Mouse (Mus musculus) hindbrain, postnatal 0 days (tissue): ENCODE data around the gene C8b. TPM values are rescaled to one million over a fixed set of nuclear protein-coding genes. Genes with fewer than 3 reads are reported as not detected.

Experiments used
- ATAC-seq: fragments of 200-750 bp; cut with Nextera tagmentation; 2 replicates; pipeline ENCODE4 v1.8.0; 2017; ENCODE audit warnings: mild to moderate bottlenecking, moderate TSS enrichment, moderate library complexity
- DNase-seq: peaks from one replicate; pipeline ENCODE4 v3.0.0-alpha.2; 2015; ENCODE audit warnings: low spot score
- H3K27ac ChIP-seq: fragments of 300-500 bp; sonication (generic); 2 replicates; pipeline ENCODE4 v1.5.1; 2014; ENCODE audit warnings: mild to moderate bottlenecking
- H3K27me3 ChIP-seq: fragments of 300-500 bp; sonication (generic); 2 replicates; pipeline ENCODE4 v1.6.1; 2014; ENCODE audit warnings: low read length, mixed read lengths; ENCODE audit not compliant: insufficient read depth
- H3K36me3 ChIP-seq: fragments of 300-500 bp; sonication (generic); 2 replicates; pipeline ENCODE4 v1.6.1; 2014; ENCODE audit warnings: low read length, mixed read lengths; ENCODE audit not compliant: insufficient read depth
- H3K4me1 ChIP-seq: fragments of 300-500 bp; sonication (generic); 2 replicates; pipeline ENCODE4 v1.6.1; 2014; ENCODE audit warnings: antibody characterized with exemption, low read length, mixed read lengths; ENCODE audit not compliant: insufficient read depth
- H3K4me2 ChIP-seq: fragments of 300-500 bp; sonication (generic); 2 replicates; pipeline ENCODE4 v1.6.1; 2014; ENCODE audit warnings: low read depth, mild to moderate bottlenecking, low read length, moderate library complexity, mixed read lengths
- H3K4me3 ChIP-seq: fragments of 300-500 bp; sonication (generic); 2 replicates; pipeline ENCODE4 v1.5.1; 2014; ENCODE audit warnings: low read length
- H3K9ac ChIP-seq: fragments of 300-500 bp; sonication (generic); replicated peaks from 2 replicates; pipeline ENCODE4 v1.6.1; 2014; ENCODE audit warnings: mild to moderate bottlenecking, low read length, moderate library complexity, mixed read lengths
- H3K9me3 ChIP-seq: fragments of 300-500 bp; sonication (generic); 2 replicates; pipeline ENCODE4 v1.6.1; 2016; ENCODE audit warnings: low read length, mixed read lengths
- CTCF ChIP-seq: IDR thresholded peaks from 2 replicates; pipeline ENCODE4 v1.5.1; 2016; ENCODE audit warnings: antibody characterized with exemption, control low read depth, low read depth
- WGBS: fragments of 180-500 bp; shearing (Covaris S2); extraction: QIAGEN DNeasy Blood & Tissue Kit; methylation state at CpG from one replicate; pipeline ENCODE4 v1.1.7; 2014; 5-methylcytosine and 5-hydroxymethylcytosine counted together
- polyA plus RNA-seq: library from polyadenylated mRNA; unstranded; fragments of >200 nt; fragmentation: Nextera tagmentation; extraction: Ambion mirVana; gene quantifications from 2 replicates; pipeline ENCODE4 v1.2.1, GENCODE M21; 2015
- total RNA-seq: library from RNA; depleted of rRNA; stranded (reverse); fragments of >200 nt; gene quantifications from 2 replicates; pipeline ENCODE4 v1.2.3, GENCODE M21; 2014; rRNA removed

C8b gene
- total RNA-seq (0.18 and 0.26 TPM in 2 replicates), polyA plus RNA-seq (0.08 TPM in 2 replicates)

- whole genome bisulfite sequencing = 93% methylated on average over 8 of the region's 8 CpGs
- DNase-seq = no peak
- H3K9ac ChIP-seq = no peak within 1 kb of the TSS
- no peaks in the 10 kb centered on the region for H3K4me1 ChIP-seq
- TF ChIP-seq CTCF = no peak
- no peak for ATAC-seq
- H3K4me3 ChIP-seq = no peak within 1 kb of the TSS
- no peak within 1 kb of the TSS for H3K27ac ChIP-seq
- no peaks in the 10 kb centered on the region for H3K36me3 ChIP-seq
- H3K9me3 ChIP-seq = no peaks in the 10 kb centered on the region
- no peaks in the 10 kb centered on the region for H3K27me3 ChIP-seq
- H3K4me2 ChIP-seq = no peak within 1 kb of the TSS
These were observed at the start of gene C8b for GRCm38 (mm10) chr4:104766065-104766464. Gene C8b (plus strand): TSS chr4:104766317.

DNA sequence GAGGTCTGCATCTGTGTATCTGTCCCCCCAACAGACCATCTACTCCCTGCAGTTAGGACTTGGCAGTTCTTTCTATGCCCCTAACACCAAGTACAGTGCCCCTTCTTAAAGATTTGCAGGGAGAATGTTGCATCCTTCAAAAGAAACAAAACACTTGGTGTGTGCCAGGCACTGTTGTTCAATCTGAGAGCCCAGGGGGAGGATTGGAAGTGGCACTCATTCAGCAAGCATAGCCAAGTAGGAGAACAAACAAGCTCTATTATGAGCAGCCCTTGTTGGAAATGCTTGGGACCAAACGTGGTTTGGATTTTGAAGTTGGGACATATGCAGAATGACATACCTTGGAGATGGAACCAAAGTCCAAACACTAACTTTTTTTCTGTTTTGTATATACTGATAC lies 49.6 kb upstream of the C8b start:
- DNase-seq (no peak), ATAC-seq (no peak)
- H3K4me1 ChIP-seq = peaks cover 15% of the 10 kb centered on the region
- H3K9ac ChIP-seq = no peak overlapping the region
- H3K36me3 ChIP-seq = no peaks in the 10 kb centered on the region
- no peak overlapping the region for H3K4me2 ChIP-seq
- no peaks in the 10 kb centered on the region for H3K27me3 ChIP-seq
- WGBS = 50% methylated on average over 1 of the region's 1 CpGs
- H3K9me3 ChIP-seq = no peaks in the 10 kb centered on the region
- no peak overlapping the region for H3K27ac ChIP-seq
- H3K4me3 ChIP-seq = no peak overlapping the region
- TF ChIP-seq CTCF = no peak

- H3K27me3 ChIP-seq = no peaks in the 10 kb centered on the region
- H3K36me3 ChIP-seq = no peaks in the 10 kb centered on the region
- peaks cover 21% of the 10 kb centered on the region for H3K4me1 ChIP-seq
- ATAC-seq = peak; percentile 62
- no peak overlapping the region for H3K9ac ChIP-seq
- 32% methylated on average over 13 of the region's 13 CpGs for WGBS
- H3K4me3 ChIP-seq = no peak overlapping the region
- no peaks in the 10 kb centered on the region for H3K9me3 ChIP-seq
- DNase-seq = peak; percentile 56
- no peak overlapping the region for H3K4me2 ChIP-seq
- TF ChIP-seq CTCF = no peak
- H3K27ac ChIP-seq = 0 out of 2 replicates have a peak overlapping the region, but pooled peaks have one; percentile 12
These were observed 46.9 kb upstream of the C8b start for GRCm38 (mm10) chr4:104718973-104719795.

DNA sequence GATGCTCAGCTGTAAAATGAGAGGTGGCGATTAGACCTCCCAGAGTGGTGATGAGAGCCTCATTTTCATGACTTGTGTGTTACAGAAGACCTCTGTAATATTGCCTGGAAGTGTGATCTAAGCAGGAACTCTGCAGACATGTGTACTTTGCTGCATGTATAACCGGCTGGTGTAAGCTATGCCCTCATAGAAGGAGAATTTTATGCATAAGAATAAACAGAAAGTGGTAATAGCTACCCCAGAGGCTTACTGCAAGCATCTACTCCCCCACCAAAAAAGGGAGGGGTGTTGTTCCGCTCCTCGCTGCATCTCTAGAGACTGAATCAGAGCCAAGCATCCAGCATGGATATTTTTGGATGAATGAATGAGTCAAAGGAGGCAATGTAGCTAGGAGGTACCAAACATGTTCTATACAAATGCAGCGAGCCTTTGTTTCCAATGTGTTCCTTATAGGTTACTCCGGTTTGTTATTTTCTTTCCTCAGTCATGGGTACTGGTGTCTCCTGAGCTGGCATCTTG lies 42.5 kb upstream of the C8b start:
- Histone ChIP-seq H3K4me2 (no peak overlapping the region), H3K27ac (no peak overlapping the region; the same call in 1 of the 2 replicates), H3K4me3 (no peak overlapping the region), H3K36me3 (0 out of 2 replicates have a peak, but pooled peaks cover 2% of the 10 kb centered on the region), H3K4me1 (peaks cover 19% of the 10 kb centered on the region; the same call in 1 of the 2 replicates), H3K27me3 (no peaks in the 10 kb centered on the region), H3K9ac (no peak overlapping the region; the same call in 1 of the 2 replicates), H3K9me3 (no peaks in the 10 kb centered on the region)
- no peak for TF ChIP-seq CTCF
- ATAC-seq = no peak
- no peak for DNase-seq
- WGBS = 49% methylated on average over 6 of the region's 6 CpGs

GRCm38 (mm10) chr4:104724258-104724657 lies 41.9 kb upstream of the C8b start:
- TF ChIP-seq CTCF = no peak
- H3K4me3 ChIP-seq = no peak overlapping the region
- DNase-seq (peak; percentile 39), ATAC-seq (no peak)
- 55% methylated on average over 5 of the region's 5 CpGs for WGBS
- peaks cover 14% of the 10 kb centered on the region; the same call in 1 of the 2 replicates for H3K4me1 ChIP-seq
- H3K27ac ChIP-seq = no peak overlapping the region; the same call in 1 of the 2 replicates
- H3K9me3 ChIP-seq = no peaks in the 10 kb centered on the region
- H3K4me2 ChIP-seq = no peak overlapping the region
- H3K27me3 ChIP-seq = no peaks in the 10 kb centered on the region
- H3K9ac ChIP-seq = no peak overlapping the region
- H3K36me3 ChIP-seq = 0 out of 2 replicates have a peak, but pooled peaks cover 2% of the 10 kb centered on the region

GRCm38 (mm10) chr4:104725673-104726072 lies 40.4 kb upstream of the C8b start:
- ATAC-seq = no peak
- no peaks in the 10 kb centered on the region for H3K9me3 ChIP-seq
- H3K27ac ChIP-seq = no peak overlapping the region
- 54% methylated on average over 3 of the region's 3 CpGs for WGBS
- no peaks in the 10 kb centered on the region for H3K27me3 ChIP-seq
- no peak overlapping the region for H3K9ac ChIP-seq
- peaks cover 10% of the 10 kb centered on the region; the same call in 1 of the 2 replicates for H3K4me1 ChIP-seq
- DNase-seq = peak; percentile 47
- TF ChIP-seq CTCF = peak; percentile 59
- 0 out of 2 replicates have a peak, but pooled peaks cover 2% of the 10 kb centered on the region for H3K36me3 ChIP-seq
- no peak overlapping the region for H3K4me2 ChIP-seq
- H3K4me3 ChIP-seq = no peak overlapping the region

DNA sequence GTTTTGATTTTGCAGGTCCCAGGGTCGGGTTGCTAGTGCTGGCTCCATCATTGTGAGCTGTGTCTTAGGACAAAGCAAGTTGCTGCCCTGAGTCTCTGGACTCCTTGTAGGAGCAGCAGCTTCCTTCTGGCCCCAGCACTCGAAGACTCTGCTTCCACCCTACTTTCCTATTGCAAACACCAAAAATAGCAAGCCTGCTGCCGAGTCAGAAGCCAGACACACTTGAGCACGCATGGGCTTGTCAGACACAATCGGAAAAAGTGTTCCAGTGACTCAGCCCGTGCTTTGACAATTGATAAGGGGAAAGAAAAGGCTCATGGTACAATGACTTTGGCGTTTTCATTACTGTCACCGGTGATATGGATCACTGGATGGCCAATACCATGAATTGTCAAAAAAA lies 36.9 kb upstream of the C8b start:
- Histone ChIP-seq H3K9me3 (no peaks in the 10 kb centered on the region), H3K4me2 (no peak overlapping the region), H3K27me3 (no peaks in the 10 kb centered on the region), H3K9ac (no peak overlapping the region), H3K4me3 (no peak overlapping the region), H3K27ac (no peak overlapping the region), H3K36me3 (0 out of 2 replicates have a peak, but pooled peaks cover 2% of the 10 kb centered on the region), H3K4me1 (peaks cover 3% of the 10 kb centered on the region; the same call in 1 of the 2 replicates)
- ATAC-seq (no peak), DNase-seq (no peak)
- WGBS = 74% methylated on average over 8 of the region's 8 CpGs
- TF ChIP-seq CTCF = no peak
